Mouse (Mus musculus): Measurements from ENCODE around the gene Ppp2r3d. TPM values are rescaled to one million over a fixed set of nuclear protein-coding genes. Genes with fewer than 3 reads are reported as not detected.

Ppp2r3d gene
- total and polyA plus RNA-seq, 3 experiments, result 17.4 to 78.1 TPM; not detected in 1

- Histone ChIP-seq H3K79me2 (ENCODE audit: control insufficient read depth, insufficient read depth, low read length, poor library complexity) (no peaks in the 10 kb centered on the region), H3K27me3 (ENCODE audit: control insufficient read depth in 1 of 2, insufficient read depth in 2 of 2, low read length in 2 of 2) (no peaks in the 10 kb centered on the region; a peak in 1 of 4 replicates), H3K4me1 (ENCODE audit: control insufficient read depth in 1 of 2, insufficient read depth in 2 of 2, low read length in 2 of 2) (no peaks in the 10 kb centered on the region), H3K9ac (ENCODE audit: control insufficient read depth, low read depth, low read length, poor library complexity, severe bottlenecking) (no peak overlapping the region), H3K4me3 (ENCODE audit: control insufficient read depth in 1 of 2, insufficient read depth in 1 of 2, low read depth in 2 of 2, low read length in 2 of 2) (no peak overlapping the region), H3K9me3 (replicated peaks; ENCODE audit: insufficient read depth, low read length) (no peaks in the 10 kb centered on the region), H3K36me3 (ENCODE audit: control insufficient read depth in 1 of 2, insufficient read depth in 2 of 2, low read length in 2 of 2) (no peaks in the 10 kb centered on the region), H3K27ac (ENCODE audit: control insufficient read depth, low read depth, low read length) (no peak overlapping the region)
- peak; percentile 41 for DNase-seq (ENCODE audit: low read depth, low spot score)
- TF ChIP-seq MAFK (IDR thresholded peaks at IDR 0.05; ENCODE audit: borderline replicate concordance, low read depth, low read length), result no peak
- TF ChIP-seq SMC3 (IDR thresholded peaks at IDR 0.05; ENCODE audit: low read depth, low read length), result peak; percentile 62
- peak; percentile 39 for TF ChIP-seq ZC3H11A (IDR thresholded peaks at IDR 0.05; ENCODE audit: low read depth, low read length)
- no peak for TF ChIP-seq ZKSCAN1 (IDR thresholded peaks at IDR 0.05; ENCODE audit: low read depth, low read length)
- no peak for TF ChIP-seq UBTF (IDR thresholded peaks at IDR 0.05; ENCODE audit: borderline replicate concordance, insufficient read depth, low read depth, low read length)
- no peak for TF ChIP-seq GATA1 (IDR thresholded peaks at IDR 0.05; ENCODE audit: low read depth, low read length)
- peak; percentile 67 for TF ChIP-seq RAD21 (IDR thresholded peaks at IDR 0.05; ENCODE audit: low read depth, low read length)
- no peak for TF ChIP-seq HCFC1 (IDR thresholded peaks at IDR 0.05; ENCODE audit: low read depth, low read length)
- no peak for TF ChIP-seq TCF12 (IDR thresholded peaks at IDR 0.05; ENCODE audit: low read depth, low read length)
- TF ChIP-seq CTCF (IDR thresholded peaks at IDR 0.05 in 2 of 3, conservative IDR thresholded peaks at IDR 0.05 in 1 of 3; ENCODE audit: control insufficient read depth in 1 of 3, insufficient read depth in 1 of 3, low read depth in 2 of 3, low read length in 3 of 3, poor library complexity in 1 of 3, severe bottlenecking in 1 of 3), result peak; percentile 47 to 62 (median 55)
- TF ChIP-seq MYC (IDR thresholded peaks at IDR 0.05; ENCODE audit: low read depth, low read length), result no peak
Measured at GRCm38 (mm10) chr9:124456572-124456971, 20.1 kb downstream of the Ppp2r3d start.

- Histone ChIP-seq H3K9ac (ENCODE audit: control insufficient read depth, low read depth, low read length, poor library complexity, severe bottlenecking) (no peak overlapping the region), H3K27me3 (ENCODE audit: control insufficient read depth in 1 of 2, insufficient read depth in 2 of 2, low read length in 2 of 2) (no peaks in the 10 kb centered on the region), H3K27ac (ENCODE audit: control insufficient read depth, low read depth, low read length) (no peak overlapping the region), H3K9me3 (replicated peaks; ENCODE audit: insufficient read depth, low read length) (no peaks in the 10 kb centered on the region), H3K79me2 (ENCODE audit: control insufficient read depth, insufficient read depth, low read length, poor library complexity) (no peaks in the 10 kb centered on the region), H3K4me3 (ENCODE audit: control insufficient read depth in 1 of 2, insufficient read depth in 1 of 2, low read depth in 2 of 2, low read length in 2 of 2) (no peak overlapping the region), H3K4me1 (ENCODE audit: control insufficient read depth in 1 of 2, insufficient read depth in 2 of 2, low read length in 2 of 2) (no peaks in the 10 kb centered on the region), H3K36me3 (ENCODE audit: control insufficient read depth in 1 of 2, insufficient read depth in 2 of 2, low read length in 2 of 2) (no peaks in the 10 kb centered on the region)
- peak; percentile 14 for DNase-seq (ENCODE audit: low read depth, low spot score)
- TF ChIP-seq NRF1 (IDR thresholded peaks at IDR 0.05; ENCODE audit: insufficient read depth, low read depth, low read length, poor library complexity, severe bottlenecking), result no peak
- TF ChIP-seq MAFK (IDR thresholded peaks at IDR 0.05; ENCODE audit: borderline replicate concordance, low read depth, low read length), result no peak
- TF ChIP-seq TCF12 (IDR thresholded peaks at IDR 0.05; ENCODE audit: low read depth, low read length), result no peak
- no peak for TF ChIP-seq ZC3H11A (IDR thresholded peaks at IDR 0.05; ENCODE audit: low read depth, low read length)
- TF ChIP-seq TAL1 (IDR thresholded peaks at IDR 0.05; ENCODE audit: low read length), result no peak
- no peak for TF ChIP-seq EP300 (IDR thresholded peaks at IDR 0.05; ENCODE audit: low read depth in 1 of 2, low read length in 2 of 2)
- TF ChIP-seq ZMIZ1 (IDR thresholded peaks at IDR 0.05; ENCODE audit: low read depth, low read length), result no peak
- TF ChIP-seq GATA1 (IDR thresholded peaks at IDR 0.05; ENCODE audit: low read depth, low read length), result no peak
Measured at GRCm38 (mm10) chr9:124442533-124442855, 34.2 kb downstream of the Ppp2r3d start.

Data from MEL (cell line).